Mouse (Mus musculus) cerebellum, adult 9-11 months (tissue): ENCODE data around the gene Fbxw17.
"Not testable (repeated sequence)": the region's sequence is repeated elsewhere in the genome, so short reads cannot be mapped to it uniquely, and the experiment has no call there.

Experiments used
- DNase-seq: peaks from one replicate; pipeline ENCODE4 v3.0.0; 2022

Gene Fbxw17

GRCm38 (mm10) chr13:50417389-50418183, at the start of gene Fbxw17:
Gene Fbxw17, plus strand, starts transcription at chr13:50417864.
- peak; percentile 77 for DNase-seq

DNA sequence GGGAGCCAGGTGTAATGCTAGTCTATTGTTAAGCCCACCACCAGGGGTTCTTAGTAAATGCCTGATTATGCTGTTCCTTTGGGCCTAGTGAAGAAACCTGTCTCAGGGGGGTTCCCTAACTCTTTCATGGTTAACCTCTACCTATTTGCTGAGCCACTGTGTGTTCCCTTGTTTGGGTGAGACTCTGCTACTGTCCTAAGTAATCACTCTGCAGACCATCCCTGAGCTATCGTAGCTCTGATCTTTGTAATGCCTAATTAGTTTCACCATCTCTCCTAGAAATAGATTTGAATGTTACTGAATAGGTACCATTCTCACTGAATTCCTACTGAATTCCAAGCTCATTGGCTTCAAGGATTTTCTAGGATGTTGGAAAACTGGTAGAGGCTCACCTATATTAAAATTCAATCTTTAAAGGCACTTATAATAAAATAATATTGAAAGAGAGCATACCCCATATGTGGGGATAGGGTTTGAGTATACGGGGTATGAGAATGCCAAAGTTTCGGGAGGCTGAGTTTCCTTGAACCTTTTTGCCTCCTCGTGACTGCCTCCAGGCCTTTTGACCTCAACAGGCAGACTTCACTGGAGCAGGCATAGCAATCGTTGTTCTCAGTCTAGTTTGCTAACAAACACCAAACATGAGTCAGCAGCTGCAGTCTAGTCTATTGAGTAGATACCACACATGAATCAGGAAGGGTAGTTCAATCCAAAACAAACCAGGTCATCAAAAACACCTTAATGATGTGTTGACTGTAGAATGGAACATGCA, 44.5 kb upstream of the Fbxw17 start:
- DNase-seq: not testable (repeated sequence)

DNA sequence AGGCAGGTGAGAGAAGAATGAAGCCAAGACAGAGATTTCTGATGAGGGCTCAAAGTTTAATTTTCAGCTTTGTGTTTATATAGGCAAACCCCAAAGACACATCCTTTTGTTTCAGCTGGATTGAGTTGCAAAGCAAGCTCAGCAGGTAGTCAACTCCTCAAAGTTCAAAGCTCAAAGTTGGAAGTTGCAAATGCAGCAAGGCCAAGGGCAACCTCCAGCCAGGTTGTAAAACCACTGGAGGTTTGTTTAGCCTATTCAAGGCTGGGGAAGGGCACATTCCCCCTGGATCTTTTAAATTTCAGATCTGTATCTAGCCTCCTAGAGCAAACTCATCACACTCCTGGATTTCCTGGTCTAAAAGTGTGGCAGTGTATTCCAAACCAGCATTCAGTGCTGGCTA, 28.5 kb upstream of the Fbxw17 start:
- not testable (repeated sequence) for DNase-seq

DNA sequence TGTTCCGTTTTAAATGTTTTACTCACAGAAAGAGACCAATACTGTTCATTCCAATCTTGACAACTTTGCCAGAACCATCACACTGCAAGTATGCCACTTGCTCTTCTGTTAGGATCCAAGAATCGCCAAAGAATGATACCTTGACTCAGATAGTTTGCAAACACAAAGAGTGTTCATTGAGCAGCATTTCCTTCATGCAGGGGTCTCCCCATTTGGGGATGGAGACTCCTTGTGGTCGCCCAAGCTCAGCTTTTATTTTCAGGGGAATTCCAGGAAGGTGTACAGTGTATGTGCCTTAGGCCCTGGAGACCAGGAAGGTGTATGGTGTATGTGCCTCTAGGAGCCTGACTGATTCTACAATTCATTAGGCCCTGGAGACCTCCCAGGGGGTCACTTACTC, 757 bp downstream of the Fbxw17 start:
- no peak for DNase-seq

DNA sequence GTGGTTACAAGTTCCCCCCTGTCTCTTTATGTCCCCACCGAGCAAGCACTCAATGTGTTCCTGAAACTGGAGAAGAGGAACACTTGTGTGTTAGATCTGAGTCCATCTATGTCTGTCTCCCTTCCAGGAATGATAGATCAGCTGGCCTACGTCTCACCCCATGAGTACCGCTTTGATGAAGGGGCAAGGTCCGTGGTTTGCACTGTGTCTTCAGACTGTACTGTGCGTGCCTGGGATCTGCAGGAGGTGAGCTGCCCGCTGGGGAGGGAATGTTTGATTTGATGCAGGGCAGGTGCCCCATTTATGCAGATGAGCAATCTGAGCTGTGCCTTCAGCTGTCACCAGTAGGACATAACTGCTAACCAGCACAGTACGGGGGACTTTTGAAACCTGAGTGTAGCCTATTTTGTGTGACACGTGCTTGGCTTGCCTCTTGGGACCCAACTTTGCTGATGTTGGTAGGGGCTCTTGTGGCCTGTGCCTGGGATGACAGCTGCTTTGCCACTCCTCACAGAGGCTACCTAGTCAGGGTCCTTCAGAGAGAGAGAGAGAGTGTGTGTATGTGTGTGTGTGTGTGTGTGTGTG, 6.1 kb downstream of the Fbxw17 start:
- no peak for DNase-seq

DNA sequence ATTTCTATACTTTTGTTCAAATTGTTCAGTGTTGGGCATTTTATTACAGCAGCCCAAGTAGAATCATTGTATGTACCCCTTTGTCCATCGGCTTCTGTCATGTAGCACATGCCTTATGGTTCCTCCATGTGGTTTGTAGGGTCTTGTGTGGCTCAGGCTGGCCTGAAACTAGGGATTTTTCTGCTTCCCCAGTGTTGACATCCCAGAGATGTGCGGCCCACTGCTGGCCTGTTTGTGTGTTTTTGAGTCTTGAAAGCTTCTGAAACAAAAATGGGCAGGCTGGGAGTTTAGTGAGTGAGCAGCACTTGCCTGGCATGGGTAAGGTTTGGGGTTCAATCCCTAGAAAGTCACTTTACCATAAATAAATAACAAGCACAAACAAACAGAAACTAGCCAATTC, 6.9 kb downstream of the Fbxw17 start:
- no peak for DNase-seq

- DNase-seq: no peak
These were observed 9.0 kb downstream of the Fbxw17 start for GRCm38 (mm10) chr13:50426686-50427085.

DNA sequence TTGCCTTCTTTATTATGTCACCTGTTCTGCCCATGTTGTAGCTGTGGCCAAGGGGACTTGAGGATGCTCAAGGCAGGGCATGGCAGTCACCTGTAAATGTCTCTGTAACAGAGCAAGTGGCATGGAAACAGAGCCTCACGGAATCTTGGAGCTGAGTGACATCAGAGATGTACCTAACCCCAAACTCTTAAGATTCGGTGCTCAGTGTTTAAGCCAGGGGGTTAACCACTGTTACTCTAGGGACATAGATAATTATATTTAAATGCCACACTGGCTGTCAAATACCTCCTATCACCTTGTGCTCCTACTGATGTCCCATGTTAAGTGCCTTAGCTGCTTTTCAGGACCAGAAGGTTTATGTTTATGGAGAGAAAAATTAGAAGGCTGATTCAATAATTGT, 26.1 kb downstream of the Fbxw17 start, which contains the start of gene Gm47429:
Gm47429 (minus strand) TSS at position 101 of the 400 bp plus-strand sequence.
- no peak for DNase-seq

GRCm38 (mm10) chr13:50445261-50445660, 27.6 kb downstream of the Fbxw17 start:
- DNase-seq: no peak

GRCm38 (mm10) chr13:50452266-50452665, 34.6 kb downstream of the Fbxw17 start:
- not testable (repeated sequence) for DNase-seq

DNA sequence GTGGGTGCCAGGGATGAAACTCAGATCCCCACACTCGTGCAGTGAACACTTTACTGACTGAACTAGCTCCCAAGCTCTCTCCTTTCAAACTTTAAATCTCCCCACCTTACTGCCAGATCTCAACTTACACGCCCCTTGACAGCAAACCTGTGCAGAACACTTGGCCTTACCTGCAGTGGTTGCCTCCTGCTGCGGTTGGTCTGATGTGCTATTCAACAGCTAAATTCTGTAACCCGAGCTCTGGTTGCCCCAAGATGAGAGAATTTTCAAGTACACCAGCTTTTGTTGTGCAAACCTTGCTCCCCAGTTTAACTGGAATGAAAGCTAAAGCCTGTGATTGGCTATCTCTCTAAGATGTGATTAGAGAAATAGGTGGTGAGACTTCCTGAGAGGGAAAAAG, 35.8 kb downstream of the Fbxw17 start:
- DNase-seq: no peak

GRCm38 (mm10) chr13:50460433-50460832, 42.8 kb downstream of the Fbxw17 start:
- not testable (repeated sequence) for DNase-seq

GRCm38 (mm10) chr13:50464621-50465562, 47.2 kb downstream of the Fbxw17 start:
- DNase-seq: no peak

DNA sequence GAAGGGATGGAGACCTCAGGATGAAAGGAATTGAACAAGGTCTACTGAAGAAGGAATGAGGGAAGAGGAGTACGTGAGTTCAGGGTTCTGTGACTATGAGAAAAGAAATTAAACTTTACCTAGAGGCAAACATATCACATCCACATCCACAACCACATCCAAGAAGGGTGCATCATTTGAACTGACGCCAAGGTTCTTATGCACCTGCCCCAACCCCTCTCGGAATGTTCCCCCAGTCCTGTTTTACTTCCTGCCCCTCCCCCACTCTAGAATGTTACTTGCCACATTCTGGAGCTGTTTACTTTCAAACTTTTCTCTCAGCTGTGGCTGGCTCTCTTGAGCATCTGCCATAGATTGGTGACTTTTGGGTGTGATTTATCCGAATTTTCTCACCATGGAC, 49.3 kb downstream of the Fbxw17 start, which contains the start of gene Nutm2:
Nutm2 (plus strand) TSS at position 301 of the 400 bp plus-strand sequence.
- DNase-seq: no peak
